Mouse (Mus musculus): ENCODE measurements at regions not wholly inside any gene's neighbourhood (a gene's known extent, or its start where the extent isn't known, plus 50 kb on each side); places are given as distances from the start of the nearest gene placed in this dataset.

DNA sequence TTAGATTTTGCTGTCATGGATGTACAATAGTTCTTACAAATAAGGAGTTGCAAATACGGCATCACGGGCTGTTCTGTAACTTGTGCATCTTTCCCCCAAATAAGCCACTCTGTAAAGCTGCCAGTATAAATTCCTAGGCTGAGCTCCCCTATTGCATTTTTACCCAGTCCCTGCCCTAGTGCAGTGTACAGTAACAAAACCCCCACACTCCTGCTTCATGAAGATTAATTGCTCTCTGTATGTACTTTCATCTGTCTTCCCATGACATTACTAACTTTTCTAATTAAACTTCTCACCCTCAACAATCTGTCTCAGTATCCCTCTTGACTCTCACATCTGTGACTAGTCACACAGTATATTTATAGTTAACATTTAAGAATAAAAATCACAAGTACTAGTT is 73.4 kb downstream of the Tm4sf1 start:
- DNase-seq = no peak

DNA sequence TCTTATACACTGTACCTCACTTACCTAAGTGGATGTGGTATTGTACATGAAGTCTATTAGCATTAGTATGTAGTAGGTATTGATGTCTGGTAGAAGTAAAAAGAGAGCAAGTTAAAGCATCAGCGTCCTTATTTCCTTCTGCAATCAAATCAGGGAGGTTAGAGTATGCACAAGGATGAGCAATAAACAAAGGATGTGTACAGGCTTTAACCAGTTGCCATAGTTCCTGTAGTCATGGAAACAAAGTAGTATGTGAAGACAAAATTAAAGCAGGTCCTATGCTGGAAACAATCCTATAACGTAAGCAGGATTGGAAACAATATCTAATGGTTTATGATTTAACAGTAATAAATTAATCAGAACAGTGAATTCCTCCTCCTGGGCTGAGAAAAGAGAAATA is 78.0 kb downstream of the Tm4sf1 start:
- no peak for DNase-seq

DNA sequence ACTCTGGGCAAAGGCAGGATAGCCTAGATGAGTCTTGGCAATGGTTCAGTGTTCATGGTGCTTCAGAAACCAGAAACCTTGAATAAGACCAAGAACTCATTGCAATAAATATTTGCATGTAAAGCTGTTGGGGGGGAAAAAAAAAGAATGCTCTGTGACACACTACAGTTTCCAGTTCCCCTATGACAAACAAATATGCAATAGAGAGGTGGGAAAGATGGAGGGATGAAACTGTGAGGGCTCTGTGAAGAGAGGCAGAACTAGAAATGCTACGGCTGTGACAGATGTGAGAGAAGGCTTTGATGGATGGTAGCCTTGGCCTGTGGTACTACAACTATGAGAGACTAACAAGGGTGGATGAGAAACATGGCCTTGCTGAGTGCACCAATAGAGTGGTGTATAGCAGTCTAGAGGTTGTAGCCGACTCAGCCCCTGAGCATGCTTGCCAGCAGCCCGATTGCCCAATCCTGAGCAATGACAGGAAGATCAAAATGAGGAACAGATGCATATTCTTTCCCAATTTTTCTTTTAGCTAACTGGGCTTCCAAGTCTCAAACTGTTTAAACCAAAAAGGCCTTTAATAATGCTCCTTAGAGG is 79.4 kb downstream of the Tm4sf1 start:
- no peak for DNase-seq

DNA sequence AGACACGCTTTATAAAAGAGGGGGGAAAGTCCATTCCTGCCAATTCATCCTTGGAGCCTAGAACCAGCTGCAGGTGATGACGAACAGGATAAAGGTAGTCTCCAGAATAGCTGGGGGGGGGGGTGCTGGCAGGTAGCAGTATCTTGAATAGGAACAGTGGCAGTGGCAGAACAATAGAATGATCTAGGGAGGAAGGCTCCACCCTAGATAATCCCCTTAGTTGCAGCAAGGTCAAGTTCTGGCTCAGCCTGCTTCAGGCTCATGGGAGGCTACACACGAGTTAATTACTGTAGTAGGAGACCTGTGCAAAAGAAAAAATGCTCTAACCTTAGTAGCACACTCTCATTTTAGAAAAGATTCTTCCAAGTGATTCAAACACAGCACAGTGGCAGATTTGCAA is 83.4 kb downstream of the Tm4sf1 start:
- DNase-seq = no peak

DNA sequence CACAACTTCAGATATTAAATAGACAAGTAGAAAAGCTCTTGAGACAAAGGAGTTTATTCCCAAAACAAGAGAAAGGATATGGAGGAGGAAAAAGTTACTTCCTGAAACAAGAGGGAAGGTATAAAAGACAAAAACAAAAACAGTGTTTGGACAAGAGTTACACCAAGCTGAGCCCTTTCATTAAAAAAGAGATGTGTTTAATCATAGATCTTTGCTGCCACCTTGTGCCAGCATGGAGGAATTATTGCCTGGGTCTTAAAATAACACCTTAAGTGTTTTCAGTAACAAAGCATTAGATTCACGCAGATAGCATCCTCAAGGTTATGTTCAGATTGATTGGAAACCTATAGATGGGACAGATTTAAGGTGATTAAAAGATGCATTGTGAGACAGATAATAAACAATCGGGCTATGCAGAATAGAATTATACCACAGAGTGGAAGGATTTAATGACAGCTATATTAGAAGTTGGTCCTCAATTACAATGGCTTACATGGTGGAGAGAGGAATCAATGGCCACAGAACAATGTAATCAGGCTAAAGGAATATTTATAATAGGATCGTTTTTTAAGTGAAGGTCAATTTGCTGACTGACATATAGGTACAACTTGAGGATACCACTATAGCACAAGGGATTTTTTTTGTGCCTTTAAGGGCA is 97.6 kb downstream of the Tm4sf1 start:
- peak; percentile 64 for DNase-seq

DNA sequence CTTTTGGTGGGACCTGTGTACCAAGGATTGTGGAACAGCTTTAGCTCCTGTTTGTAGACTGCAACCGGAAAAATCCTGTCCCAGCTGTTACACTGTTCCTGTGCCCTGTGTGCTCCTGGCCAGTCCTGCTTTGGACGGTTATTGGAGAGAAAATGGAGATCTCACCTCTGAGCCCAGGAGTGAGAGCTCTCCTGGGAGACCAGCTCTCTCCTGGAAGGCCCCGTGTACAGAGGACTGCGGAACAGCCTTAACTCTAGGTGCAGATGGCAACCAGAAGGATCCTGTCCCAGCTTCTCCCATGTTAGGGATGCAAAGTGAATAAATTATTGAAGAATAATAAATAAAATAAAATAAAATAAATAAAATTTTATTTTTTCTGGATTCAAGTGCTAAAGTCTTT is 98.4 kb downstream of the Tm4sf1 start:
- peak; percentile 2 for DNase-seq

DNA sequence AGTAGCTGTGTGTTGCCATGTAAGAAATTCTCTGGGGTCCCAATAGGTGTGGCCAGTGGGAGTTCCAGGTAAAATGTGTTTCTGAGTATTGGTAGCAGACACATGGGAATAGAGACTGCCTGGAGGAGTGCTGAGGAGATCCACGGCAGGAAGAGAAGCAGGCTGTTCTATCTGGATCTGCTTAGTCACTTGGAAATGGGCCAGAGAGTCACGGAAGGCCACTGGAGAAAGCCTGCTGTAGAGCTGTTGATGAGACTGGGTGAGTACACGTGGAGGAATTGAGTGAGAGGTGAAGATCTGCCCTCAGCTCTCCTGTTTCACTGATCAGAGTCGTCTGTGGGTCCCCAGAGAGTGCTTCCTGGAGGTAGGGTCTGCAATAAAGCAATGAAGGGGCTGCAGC is 120.2 kb downstream of the Tm4sf1 start:
- DNase-seq = no peak

DNA sequence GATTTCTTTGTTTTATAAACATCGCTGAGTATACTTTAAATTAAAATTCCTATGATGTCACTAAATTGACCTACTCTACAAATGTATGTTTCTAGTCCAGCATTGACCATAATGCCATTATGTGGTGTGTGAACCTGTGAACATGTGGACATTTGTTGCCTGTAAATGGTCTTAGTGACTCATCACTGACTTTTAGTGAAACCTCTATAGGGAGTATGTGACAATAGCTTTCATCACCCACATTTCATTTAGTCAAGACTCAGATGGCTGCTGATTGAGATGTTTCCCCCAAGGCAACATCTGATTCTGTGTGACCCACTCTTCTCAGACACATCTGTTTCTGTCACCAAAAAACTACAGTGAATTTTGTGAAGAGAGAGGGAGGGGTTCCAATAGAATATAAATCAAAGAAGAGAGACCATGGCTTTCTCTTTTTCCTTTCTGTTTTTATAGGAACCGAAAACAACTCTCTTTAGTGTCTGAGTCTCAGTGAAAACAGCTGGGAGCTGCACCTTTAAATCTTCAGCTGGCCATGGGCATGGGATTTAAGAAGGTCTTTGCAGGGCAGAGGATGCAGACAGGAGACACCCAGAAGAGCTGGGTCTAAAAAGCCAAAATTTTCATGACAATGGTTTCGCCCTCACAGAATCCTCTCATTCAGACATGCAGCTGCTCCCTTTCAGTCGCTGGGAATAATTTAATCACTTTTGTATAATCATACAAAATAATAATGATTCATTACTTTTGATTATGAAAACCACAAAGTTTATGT is 148.4 kb downstream of the Tm4sf1 start:
- DNase-seq = no peak

DNA sequence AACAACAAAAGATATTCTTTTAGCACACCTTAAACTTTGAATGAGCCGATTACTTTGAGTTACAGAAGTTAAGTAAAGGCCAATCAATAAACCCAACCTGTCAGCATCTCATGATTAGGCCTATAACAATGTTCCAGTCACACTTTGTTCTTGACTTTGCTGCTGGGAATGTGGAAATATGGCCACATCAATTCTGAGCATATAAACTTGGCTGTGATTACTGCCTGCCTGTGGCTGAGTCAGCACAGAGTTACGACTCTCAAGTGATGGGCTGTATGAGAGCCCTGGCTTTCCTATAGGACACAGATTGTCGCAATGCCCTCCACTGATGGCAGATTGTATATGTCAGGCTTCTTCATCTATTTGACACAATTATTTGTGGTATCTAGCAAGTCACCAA is 152.6 kb downstream of the Tm4sf1 start:
- no peak for DNase-seq

DNA sequence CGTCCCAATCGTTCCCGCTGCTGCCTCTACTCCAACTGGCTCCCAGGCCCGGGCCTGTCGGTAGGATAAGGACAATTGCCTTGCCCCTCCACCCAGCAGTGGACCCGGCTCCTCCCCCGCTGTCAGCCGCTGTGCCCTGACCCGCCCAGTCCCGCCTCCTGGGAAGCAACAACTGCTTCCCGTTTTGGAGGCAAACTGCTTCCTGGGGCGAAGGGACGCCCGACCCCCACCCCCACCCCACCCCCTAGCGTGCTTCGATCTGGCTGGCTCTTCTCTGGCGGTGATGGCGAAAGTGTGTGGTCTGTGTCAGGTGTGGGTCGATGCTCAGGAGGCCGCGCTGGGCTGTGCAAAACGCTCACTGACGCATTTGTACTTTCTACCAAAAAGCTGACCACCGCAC is 164.9 kb downstream of the Tm4sf1 start:
- DNase-seq = no peak

DNA sequence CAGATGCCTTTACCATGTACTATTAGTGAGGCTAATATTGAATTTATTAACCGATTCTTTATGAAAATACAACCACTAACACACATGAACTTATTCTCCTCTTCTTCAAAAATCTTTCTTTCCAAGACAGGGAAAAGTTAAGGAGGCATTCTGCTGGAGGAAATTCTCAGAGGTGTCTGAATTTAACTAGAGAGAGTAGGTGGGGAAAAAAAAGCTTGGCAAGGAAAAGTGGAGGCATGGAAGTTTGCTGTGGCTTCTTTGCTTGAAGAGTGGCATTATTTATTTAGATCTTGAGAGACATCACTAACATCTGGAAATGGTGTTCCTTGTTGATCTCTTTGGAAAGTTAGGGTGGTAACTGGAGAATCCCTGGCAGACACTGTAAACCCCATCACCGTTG is 173.2 kb downstream of the Tm4sf1 start:
- no peak for DNase-seq

DNA sequence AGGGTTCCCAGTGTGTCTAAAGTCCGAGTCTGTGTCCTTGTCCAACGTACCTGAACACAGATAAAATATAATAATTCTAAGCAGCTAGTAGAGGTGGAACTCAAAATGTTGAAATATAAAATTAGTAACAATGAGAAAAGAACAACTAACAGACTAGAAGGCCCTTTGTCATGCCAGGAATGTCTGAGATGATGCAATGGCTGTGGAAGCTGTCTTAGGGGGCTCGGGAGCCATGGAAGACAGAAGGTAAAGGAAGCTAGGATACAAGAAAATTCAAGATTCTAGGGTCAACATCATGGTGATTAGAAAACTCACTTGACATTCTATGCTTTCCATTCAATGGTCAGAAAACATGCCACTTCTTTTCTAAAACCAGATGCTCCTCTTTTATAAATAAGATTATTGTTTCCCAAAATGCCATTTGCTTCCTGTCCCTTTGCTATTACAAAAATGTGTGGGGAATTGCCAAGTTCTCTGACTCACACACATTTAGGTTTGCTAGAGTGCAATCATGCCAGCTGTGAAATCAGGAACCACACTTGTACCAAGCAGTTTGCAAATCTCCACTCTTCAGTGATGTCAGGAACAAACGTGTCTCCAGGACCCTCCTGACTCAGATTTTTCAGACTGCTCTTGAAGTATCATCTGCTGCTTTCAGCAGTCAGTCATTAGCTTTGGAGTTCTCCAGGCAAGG is 175.8 kb downstream of the Tm4sf1 start:
- no peak for DNase-seq

DNA sequence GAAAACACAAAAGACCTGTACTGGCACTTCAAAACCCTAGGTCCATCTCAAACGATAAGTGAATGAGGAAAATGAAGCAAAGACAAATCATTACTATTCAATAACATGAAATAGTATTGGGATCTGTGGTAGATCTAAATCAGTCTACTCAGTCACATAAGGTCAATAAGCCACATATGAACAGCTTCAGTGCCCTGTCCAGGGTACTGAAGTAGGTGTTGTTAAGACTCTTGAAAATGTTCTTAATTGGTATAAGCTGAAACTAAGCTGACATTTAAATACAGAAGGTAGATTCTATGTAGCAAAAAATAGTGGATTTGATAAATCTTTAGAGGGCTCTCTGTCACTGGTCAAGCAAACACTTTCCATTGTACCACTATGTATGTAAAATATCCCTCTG is 183.8 kb downstream of the Tm4sf1 start:
- DNase-seq = no peak

DNA sequence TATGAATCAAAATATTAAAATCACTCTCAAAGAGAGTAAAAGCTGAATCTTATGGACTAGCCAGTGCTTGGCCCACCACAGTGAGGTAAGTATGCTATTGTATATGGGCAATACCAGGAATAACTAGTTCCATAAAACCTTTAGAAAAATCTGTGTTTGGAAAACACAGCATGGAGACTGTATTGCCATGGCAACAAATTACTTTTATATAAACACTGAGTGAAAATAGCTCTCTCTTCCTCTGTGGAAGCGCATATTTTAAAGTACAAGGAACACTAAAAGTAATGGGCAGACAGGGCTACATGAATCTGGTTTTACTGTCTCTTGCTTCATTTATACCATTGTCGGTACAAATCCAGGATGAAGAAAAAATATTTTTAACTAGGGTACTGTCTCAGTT is 199.5 kb downstream of the Tm4sf1 start:
- no peak for DNase-seq

DNA sequence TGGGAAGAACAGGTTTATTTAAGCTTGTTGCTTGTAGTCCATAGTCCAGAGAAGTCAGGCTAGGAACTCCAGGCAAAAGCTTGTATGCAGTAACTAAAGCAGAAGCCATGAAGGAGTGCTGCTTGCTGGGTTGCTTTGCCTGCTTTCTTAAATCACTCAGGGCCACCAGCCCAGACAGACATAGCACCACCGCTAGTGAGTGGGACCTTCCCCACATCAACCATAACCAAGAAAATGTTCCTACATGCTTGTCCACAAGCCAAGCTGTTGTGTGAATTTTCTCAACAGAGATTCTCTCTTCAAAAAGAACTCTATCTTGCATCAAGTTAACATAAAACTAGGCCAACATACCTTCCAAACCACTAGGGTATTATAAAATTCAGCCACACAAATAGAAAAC is 201.3 kb downstream of the Tm4sf1 start:
- DNase-seq = no peak

DNA sequence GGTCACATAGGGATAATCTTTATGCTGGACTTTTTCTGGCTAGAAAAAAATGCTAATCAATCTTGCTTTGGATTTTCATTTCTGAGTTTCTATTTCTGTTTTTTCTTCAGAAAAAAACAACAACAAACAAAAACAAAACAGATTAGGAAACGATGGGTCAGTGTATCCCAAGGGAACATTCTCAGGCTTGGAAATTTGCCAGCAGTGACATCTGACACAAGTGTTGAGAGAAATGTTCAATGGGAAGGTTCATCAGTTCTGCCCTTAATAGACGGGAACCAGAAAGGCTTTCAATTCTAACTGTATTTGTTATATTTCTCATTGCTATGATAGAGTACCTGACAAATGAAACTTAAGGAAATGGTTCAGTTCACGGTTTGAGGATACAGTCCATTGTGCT is 206.9 kb downstream of the Tm4sf1 start:
- no peak for DNase-seq

DNA sequence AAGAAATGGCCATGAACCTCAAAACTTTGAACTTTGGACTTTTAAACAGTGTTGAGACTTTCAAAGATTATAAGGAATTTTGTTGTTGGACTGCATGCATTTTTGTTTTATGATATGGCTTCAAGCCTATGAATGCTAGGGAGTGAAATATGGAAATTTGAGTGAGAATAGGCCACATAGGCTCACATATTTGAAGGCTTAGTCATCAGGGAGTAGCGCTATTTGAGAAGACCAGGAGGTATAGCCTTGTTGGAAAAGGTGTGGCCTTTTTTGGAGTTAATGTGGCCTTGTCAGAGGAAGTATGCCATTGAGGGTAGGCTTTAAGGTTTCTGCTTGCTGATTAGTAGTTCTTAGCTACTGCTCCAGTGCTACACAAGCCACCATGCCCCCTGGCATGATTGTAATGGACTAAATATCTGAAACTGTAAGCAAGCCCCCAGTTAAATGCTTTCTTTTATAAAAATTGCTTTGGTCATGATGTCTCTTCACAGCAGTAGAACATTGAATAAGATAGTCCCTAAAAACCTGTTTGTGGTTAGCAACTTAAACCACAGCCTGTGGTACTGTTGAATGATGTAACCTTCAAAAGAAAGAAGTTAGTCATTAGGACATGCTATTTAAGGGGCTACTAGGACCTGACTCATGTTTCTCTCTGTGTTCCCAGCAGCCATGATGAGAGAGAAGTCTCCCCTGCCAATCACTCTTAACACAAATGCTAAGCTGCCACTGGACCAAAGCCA is 208.4 kb downstream of the Tm4sf1 start:
- DNase-seq = no peak

DNA sequence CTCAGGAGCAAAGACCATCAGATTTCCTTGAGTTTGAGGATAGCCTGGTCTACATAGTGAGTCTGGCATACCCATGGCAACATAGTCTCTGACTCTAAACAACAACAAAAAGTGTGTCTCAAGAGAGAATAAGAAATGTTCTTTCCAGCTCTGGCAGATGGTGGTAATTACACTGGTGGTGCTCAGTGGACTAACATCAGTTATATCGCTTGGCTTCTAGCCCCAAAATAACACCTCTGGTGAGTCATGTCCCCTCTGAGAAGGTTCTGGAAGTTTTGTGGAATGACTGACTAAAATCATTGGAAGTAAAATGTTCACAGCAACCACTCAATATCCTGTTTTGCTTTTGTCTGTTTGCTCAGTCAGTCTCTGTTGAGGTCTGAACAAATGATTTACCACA is 227.3 kb downstream of the Tm4sf1 start:
- no peak for DNase-seq

DNA sequence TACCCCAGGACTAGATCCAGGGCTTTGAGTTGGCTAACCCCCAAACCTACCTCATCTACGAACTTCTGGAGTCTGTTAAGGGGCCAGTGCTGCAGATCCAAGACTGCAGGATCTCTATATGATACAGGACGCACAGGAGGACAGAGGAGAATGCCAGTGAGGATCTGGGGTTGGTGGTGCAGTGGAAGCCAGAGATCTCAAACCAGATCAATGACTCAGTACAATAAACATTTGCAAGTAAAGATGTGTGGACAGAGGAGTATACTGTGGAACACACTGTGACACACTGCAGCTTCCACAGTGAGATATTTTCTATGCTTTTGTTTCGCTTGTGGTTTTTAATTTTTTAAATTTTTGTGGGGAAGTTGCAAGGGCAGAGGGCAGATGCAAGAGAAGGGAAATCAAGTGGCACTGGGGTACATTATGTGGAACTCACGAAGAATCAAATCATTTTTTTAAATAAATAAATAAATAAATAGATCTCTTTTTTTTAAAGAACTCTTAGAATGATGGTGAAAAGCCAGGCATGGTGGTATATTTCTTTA is 227.8 kb downstream of the Tm4sf1 start:
- no peak for DNase-seq

DNA sequence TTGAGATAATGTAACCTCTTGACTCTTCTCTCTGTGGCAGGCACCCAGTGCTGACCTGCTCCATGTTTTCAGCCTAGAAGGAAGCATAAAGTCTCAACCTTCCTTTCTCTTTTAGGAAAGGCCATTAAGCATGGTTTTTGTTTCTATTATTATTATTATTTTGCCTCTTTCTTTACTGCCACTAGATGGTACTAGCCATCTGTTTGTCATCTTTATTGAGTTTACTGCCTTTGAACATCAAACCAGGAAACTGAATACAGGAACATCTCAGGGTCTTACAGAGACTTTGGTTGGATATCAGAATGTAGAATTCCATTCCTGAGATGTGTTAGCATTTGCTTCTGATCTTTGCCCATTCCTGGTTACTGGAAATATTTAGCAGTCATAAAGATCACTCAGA is 268.8 kb downstream of the Tm4sf1 start:
- no peak for DNase-seq

DNA sequence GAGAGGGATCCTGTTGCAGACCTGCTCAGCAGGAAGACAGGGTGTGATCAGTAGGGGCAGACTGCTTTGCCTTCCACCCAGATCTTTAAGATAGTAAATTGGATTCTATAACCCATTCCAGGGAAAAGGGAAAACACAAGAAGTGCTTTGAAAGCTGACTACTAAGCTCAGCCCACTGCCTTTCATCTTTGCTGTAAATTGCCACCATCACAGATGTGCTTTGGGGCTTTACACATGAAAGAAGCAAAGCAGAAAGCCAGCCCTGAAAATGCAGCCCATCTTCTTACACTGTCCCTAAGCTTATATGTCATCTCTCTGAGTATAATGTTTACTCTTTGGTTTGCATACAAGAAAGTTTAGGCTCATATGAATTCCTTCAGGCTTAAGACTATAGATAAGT is 283.6 kb downstream of the Tm4sf1 start:
- no peak for DNase-seq

DNA sequence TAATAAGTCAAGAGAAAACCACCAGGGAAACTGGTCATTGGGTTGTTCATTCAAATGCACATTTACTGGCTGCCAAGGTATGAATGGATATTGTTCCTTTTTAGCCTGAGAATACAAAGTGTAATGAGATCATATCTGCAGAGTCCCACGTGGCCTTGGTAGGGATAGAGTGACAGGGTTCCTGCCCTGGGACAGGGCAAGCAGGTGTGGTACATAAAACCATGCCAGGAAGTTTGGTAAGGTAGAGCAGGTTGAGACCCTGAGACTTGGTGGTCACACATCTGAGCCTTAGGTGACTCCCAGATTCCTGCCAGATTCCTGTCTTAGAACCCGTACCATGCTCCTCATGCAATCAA is 320.5 kb downstream of the Tm4sf1 start:
- DNase-seq = no peak

All from kidney, adult 9 months (tissue).